Mouse (Mus musculus) megakaryocyte progenitor cell, adult 5-6 weeks (primary cell): ENCODE measurements around the gene H2al1g. TPM values are rescaled to one million over a fixed set of nuclear protein-coding genes. Genes with fewer than 3 reads are reported as not detected.

Experiments
- total RNA-seq, 2 experiments: library from RNA; stranded (forward) in 1 of 2; stranded (reverse) in 1 of 2; fragments of 157-497, 149-512 nt in 1 of 2; fragments of 200-1000 nt in 1 of 2; gene quantifications; 2 replicates each; pipeline versions ENCODE4 v1.2.3 to v1.2.4; 2015 to 2017

The H2al1g gene
- total RNA-seq, 2 experiments from 2014 or later: not detected

Other genes with a start within 250 kb of the H2al1g start
- not detected in 2 replicates for gene H2al1a, start 19.0 kb upstream of the H2al1g start, total RNA-seq (2015)
- not detected in 2 replicates for gene H2al1a, start 19.0 kb upstream of the H2al1g start, total RNA-seq (2017)
- not detected in 2 replicates for gene H2al1b, start 15.8 kb upstream of the H2al1g start, total RNA-seq (2015)
- gene H2al1b, start 15.8 kb upstream of the H2al1g start, total RNA-seq (2017): not detected in 2 replicates
- gene H2al1c, start 12.6 kb upstream of the H2al1g start, total RNA-seq (2015): not detected in 2 replicates
- not detected in 2 replicates for gene H2al1c, start 12.6 kb upstream of the H2al1g start, total RNA-seq (2017)
- gene H2al1d, start 9.4 kb upstream of the H2al1g start, total RNA-seq (2015): not detected in 2 replicates
- gene H2al1d, start 9.4 kb upstream of the H2al1g start, total RNA-seq (2017): not detected in 2 replicates
- not detected in 2 replicates for gene H2al1e, start 6.3 kb upstream of the H2al1g start, total RNA-seq (2015)
- gene H2al1e, start 6.3 kb upstream of the H2al1g start, total RNA-seq (2017): not detected in 2 replicates
- gene H2al1f, start 3.1 kb upstream of the H2al1g start, total RNA-seq (2015): not detected in 2 replicates
- not detected in 2 replicates for gene H2al1f, start 3.1 kb upstream of the H2al1g start, total RNA-seq (2017)
- gene H2al1h, start 3.2 kb downstream of the H2al1g start, total RNA-seq (2015): not detected in 2 replicates
- not detected in 2 replicates for gene H2al1h, start 3.2 kb downstream of the H2al1g start, total RNA-seq (2017)
- gene H2al1i, start 6.4 kb downstream of the H2al1g start, total RNA-seq (2015): not detected in 2 replicates
- not detected in 2 replicates for gene H2al1i, start 6.4 kb downstream of the H2al1g start, total RNA-seq (2017)
- not detected in 2 replicates for gene H2al1j, start 9.6 kb downstream of the H2al1g start, total RNA-seq (2015)
- gene H2al1j, start 9.6 kb downstream of the H2al1g start, total RNA-seq (2017): not detected in 2 replicates